Mouse (Mus musculus): Measurements from ENCODE around the gene Gm7995.
"Not testable (repeated sequence)": the region's sequence is repeated elsewhere in the genome, so short reads cannot be mapped to it uniquely, and the experiment has no call there.

Gm7995 gene

DNA sequence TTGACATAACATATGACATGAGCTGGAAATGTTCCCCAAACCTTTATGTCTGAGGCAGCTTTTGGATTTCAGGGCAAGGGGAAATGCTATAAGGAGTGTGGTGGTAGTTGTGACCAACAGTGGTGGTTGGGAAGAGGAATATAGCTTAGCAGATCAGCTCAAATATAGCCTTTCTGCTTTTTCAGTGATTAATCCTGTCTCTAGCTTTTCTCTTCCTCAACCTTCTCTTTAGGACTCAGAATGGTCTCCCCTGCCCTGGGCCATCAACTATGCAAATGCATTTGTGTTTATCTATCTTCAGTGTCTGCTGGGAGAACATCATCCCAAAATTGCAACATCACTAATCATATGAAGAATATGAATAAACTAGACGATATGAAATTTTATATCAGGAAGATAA is at the start of gene Gm7995:
TSS of gene Gm7995 (plus strand) at position 301 of the 400 bp plus-strand sequence.
- not testable (repeated sequence) for DNase-seq

DNA sequence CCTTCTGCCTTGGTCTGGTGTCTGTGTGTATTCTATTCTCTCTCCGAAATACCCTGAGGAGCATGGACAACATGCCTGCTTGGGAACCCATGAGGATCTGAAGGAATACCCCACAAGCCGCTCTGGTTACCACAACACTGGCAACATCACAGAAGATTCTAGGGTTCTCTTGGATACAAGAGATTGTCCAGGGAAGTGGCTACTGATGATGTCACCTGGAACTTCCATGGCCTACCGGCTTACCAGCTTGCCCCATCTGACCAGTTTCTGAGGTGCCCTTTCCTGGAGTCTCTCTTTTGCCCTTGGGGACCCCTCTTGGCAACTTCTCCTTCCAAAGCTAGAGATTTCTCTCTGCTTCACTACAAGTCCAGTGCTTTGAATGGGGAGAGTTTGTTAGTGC is 12.8 kb upstream of the Gm7995 start, which contains the start of gene Gm9611:
TSS of gene Gm9611 (minus strand) at position 101 of the 400 bp plus-strand sequence.
- DNase-seq: not testable (repeated sequence)
